Mouse (Mus musculus): ENCODE results near the gene Slc18a3. TPM values are rescaled to one million over a fixed set of nuclear protein-coding genes. Genes with fewer than 3 reads are reported as not detected.

Slc18a3 gene
- polyA plus RNA-seq (2012; fragmentation: generic; extraction: Trizol): not detected
- long read RNA-seq, experiment 1: 0 reads
- long read RNA-seq, experiment 2: 0 reads

DNA sequence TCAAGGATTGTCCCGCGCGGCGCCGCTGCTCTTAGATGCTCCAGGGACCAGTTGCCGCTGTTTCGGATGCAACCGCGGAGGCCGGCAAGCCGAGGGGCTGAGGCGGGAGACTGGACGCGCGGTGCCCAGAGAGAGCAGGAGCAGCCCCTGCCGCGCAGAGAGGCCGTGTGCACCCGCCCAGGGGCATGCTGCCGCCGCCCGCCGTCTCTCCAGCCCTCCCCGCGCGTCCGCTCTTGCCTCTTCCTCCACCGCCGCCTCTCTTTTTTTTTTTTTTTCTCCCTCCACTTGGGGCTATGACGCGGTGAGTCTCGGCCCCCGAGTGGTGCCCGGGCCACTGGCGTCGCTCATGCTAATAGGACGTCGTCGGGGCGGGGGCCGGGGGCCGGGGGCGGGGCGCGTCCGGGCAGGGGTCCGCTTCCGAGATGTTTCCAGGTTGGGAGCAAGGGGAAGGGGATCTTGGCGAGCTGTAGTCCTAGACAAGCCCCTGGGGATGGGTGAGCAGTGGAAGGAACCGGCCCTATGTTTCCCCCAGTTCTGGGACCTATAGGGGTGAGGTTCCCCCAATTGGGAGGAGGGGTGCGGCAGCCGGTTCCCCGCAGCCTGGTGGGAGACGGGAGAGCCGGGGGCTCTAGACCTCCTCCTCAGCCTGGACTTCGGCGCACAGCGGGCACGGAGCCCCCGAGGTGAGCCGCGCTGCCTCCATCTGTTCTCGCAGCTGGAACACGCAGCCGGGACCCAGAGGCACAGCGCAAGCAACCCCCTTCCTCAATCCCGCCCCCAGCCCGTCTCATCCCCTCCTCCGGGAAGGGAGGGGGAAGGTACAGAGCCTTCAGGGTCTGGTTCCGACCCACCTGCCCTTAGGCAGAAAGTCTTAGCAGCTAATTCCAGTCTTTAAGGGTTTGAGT lies at the start of gene Slc18a3:
Gene Slc18a3, minus strand, starts transcription at position 250 of the 905 bp plus-strand sequence.
- Histone ChIP-seq H3K4me3 (ENCODE audit: insufficient read depth, poor library complexity, severe bottlenecking) (no peak within 1 kb of the TSS), H3K79me3 (ENCODE audit: low read depth) (no peaks in the 10 kb centered on the region), H3K79me2 (ENCODE audit: control insufficient read depth, insufficient read depth) (no peaks in the 10 kb centered on the region), H3ac (ENCODE audit: control insufficient read depth, insufficient read length, low read depth) (no peak within 1 kb of the TSS), H3K27me3 (ENCODE audit: control insufficient read depth, insufficient read depth, insufficient read length) (peaks cover 58% of the 10 kb centered on the region), H3K36me3 (ENCODE audit: control insufficient read depth, insufficient read depth) (no peaks in the 10 kb centered on the region)
- TF ChIP-seq USF1 (IDR thresholded peaks at IDR 0.05; ENCODE audit: low read depth): no peak
- no peak for TF ChIP-seq CEBPB (IDR thresholded peaks at IDR 0.05; ENCODE audit: low read depth)
- no peak for TF ChIP-seq FOSL1 (IDR thresholded peaks at IDR 0.05; ENCODE audit: insufficient read depth, low read length, poor library complexity, severe bottlenecking)
- no peak for TF ChIP-seq MAX (IDR thresholded peaks at IDR 0.05)
- TF ChIP-seq MYOD1 (IDR thresholded peaks at IDR 0.05; ENCODE audit: control insufficient read depth, insufficient read length, low read depth): no peak
- no peak for TF ChIP-seq CTCF (IDR thresholded peaks at IDR 0.05; ENCODE audit: control insufficient read depth, insufficient read depth, insufficient read length)
- no peak for TF ChIP-seq MYOG (IDR thresholded peaks at IDR 0.05; ENCODE audit: control insufficient read depth, extremely low read depth, insufficient read length)

DNA sequence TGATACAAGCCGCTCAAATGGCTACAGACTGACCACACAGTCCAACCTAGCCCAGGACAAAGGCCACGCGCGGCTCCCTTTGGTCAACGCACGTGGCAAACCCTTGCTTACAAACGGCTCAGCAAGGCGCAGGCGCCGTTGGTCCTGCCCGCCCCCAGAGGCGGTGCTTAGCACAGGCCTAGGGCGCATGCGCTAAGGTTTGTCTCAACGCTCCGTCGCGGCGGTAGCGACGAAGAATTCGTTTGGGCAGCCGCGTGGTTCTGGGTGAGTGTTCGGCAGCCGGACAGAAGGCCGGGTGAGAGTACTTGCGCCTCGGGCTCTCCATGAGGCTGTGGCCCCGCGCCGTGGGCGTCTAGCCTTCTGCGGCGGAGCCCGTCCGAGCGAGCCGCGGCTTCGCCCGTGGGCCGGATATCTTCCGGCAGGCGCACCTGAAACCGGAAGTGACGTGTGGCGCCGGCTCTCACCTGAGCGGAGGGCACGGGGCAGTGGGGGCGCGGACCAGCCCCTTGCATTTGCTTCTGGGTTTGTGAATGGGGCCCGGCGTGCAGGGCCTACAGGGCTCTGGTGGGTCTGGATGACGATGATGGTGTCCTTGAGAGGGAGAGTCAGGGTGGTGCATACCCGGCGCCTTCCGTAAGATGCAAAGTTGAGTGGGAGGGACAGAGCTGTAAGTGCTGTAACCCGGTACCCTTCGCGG lies 48.8 kb upstream of the Slc18a3 start, which contains the start of gene Ercc6:
Gene Ercc6, plus strand, starts transcription at position 186 of the 697 bp plus-strand sequence.
- Histone ChIP-seq H3K4me3 (ENCODE audit: insufficient read depth, poor library complexity, severe bottlenecking) (peak within 1 kb of the TSS; percentile 68), H3K36me3 (ENCODE audit: control insufficient read depth, insufficient read depth) (peaks cover 36% of the 10 kb centered on the region), H3K27me3 (ENCODE audit: control insufficient read depth, insufficient read depth, insufficient read length) (no peaks in the 10 kb centered on the region), H3ac (ENCODE audit: control insufficient read depth, insufficient read length, low read depth) (peak within 1 kb of the TSS; percentile 73), H3K79me3 (ENCODE audit: low read depth) (peaks cover 40% of the 10 kb centered on the region), H3K79me2 (ENCODE audit: control insufficient read depth, insufficient read depth) (peaks cover 51% of the 10 kb centered on the region)
- no peak for TF ChIP-seq CTCF (IDR thresholded peaks at IDR 0.05; ENCODE audit: control insufficient read depth, insufficient read depth, insufficient read length)
- TF ChIP-seq MYOD1 (IDR thresholded peaks at IDR 0.05; ENCODE audit: control insufficient read depth, insufficient read length, low read depth): no peak
- TF ChIP-seq MYOG (IDR thresholded peaks at IDR 0.05; ENCODE audit: control insufficient read depth, extremely low read depth, insufficient read length): no peak
- peak; percentile 99 for TF ChIP-seq MAX (IDR thresholded peaks at IDR 0.05)
- no peak for TF ChIP-seq USF1 (IDR thresholded peaks at IDR 0.05; ENCODE audit: low read depth)
- TF ChIP-seq CEBPB (IDR thresholded peaks at IDR 0.05; ENCODE audit: low read depth): no peak

DNA sequence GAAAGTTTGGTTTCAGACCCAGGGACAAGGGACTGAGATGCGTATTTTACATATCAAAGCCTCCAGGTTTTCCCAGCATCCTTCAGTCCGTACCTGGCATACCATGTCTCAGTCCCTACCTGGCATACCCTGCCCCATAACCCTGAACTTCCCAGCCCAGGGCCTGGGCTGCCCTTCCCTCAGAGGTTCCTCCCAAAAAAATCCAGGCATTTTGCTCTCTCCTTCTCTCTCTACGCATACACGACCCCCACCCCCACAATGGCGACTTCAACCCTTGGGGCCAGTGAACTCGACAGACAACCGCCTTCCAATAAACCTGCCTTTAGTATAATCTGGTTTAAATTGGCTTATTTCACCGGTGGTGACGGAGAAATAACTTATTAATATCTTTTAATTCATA lies 48.3 kb upstream of the Slc18a3 start:
- TF ChIP-seq MAX (IDR thresholded peaks at IDR 0.05) (no peak), USF1 (IDR thresholded peaks at IDR 0.05; ENCODE audit: low read depth) (no peak)

DNA sequence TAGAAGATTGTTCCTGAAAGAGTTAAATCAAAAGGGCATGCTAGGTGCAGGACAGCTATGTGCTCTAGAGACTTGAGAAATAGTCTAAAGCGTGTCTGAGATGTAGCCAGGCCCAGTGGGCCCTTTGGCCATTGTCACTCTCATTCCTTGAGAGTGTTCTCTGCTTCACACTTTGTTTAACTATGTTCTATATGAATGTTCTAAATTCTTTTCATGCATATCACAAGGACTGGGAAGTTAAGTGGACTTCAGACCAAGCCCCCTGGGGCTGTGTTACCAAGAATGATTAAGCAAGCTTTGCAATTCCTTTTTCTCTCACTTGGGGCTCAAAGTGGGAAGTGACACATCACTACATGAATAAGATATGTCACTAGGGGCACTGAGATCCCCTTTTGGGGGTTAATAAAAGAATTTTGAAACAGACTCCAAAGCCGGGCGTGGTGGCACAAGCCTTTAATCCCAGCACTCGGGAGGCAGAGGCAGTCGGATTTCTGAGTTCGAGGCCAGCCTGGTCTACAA lies 44.9 kb upstream of the Slc18a3 start:
- Histone ChIP-seq H3K79me3 (ENCODE audit: low read depth) (peaks cover 6% of the 10 kb centered on the region), H3K36me3 (ENCODE audit: control insufficient read depth, insufficient read depth) (no peaks in the 10 kb centered on the region), H3K79me2 (ENCODE audit: control insufficient read depth, insufficient read depth) (peaks cover 12% of the 10 kb centered on the region), H3ac (ENCODE audit: control insufficient read depth, insufficient read length, low read depth) (no peak overlapping the region), H3K4me3 (ENCODE audit: insufficient read depth, poor library complexity, severe bottlenecking) (no peak overlapping the region), H3K27me3 (ENCODE audit: control insufficient read depth, insufficient read depth, insufficient read length) (no peaks in the 10 kb centered on the region)
- TF ChIP-seq FOSL1 (IDR thresholded peaks at IDR 0.05; ENCODE audit: insufficient read depth, low read length, poor library complexity, severe bottlenecking) (no peak), MYOD1 (IDR thresholded peaks at IDR 0.05; ENCODE audit: control insufficient read depth, insufficient read length, low read depth) (no peak), MYOG (IDR thresholded peaks at IDR 0.05; ENCODE audit: control insufficient read depth, extremely low read depth, insufficient read length) (no peak), MAX (IDR thresholded peaks at IDR 0.05) (no peak), CEBPB (IDR thresholded peaks at IDR 0.05; ENCODE audit: low read depth) (no peak), USF1 (IDR thresholded peaks at IDR 0.05; ENCODE audit: low read depth) (no peak), CTCF (IDR thresholded peaks at IDR 0.05; ENCODE audit: control insufficient read depth, insufficient read depth, insufficient read length) (no peak)

More for the DNA sequence above, 48.3 kb upstream of the Slc18a3 start:
- Histone ChIP-seq H3ac (ENCODE audit: control insufficient read depth, insufficient read length, low read depth) (no peak overlapping the region), H3K79me3 (ENCODE audit: low read depth) (peaks cover 35% of the 10 kb centered on the region), H3K27me3 (ENCODE audit: control insufficient read depth, insufficient read depth, insufficient read length) (no peaks in the 10 kb centered on the region), H3K4me3 (ENCODE audit: insufficient read depth, poor library complexity, severe bottlenecking) (no peak overlapping the region), H3K79me2 (ENCODE audit: control insufficient read depth, insufficient read depth) (peaks cover 46% of the 10 kb centered on the region), H3K36me3 (ENCODE audit: control insufficient read depth, insufficient read depth) (peaks cover 30% of the 10 kb centered on the region)

DNA sequence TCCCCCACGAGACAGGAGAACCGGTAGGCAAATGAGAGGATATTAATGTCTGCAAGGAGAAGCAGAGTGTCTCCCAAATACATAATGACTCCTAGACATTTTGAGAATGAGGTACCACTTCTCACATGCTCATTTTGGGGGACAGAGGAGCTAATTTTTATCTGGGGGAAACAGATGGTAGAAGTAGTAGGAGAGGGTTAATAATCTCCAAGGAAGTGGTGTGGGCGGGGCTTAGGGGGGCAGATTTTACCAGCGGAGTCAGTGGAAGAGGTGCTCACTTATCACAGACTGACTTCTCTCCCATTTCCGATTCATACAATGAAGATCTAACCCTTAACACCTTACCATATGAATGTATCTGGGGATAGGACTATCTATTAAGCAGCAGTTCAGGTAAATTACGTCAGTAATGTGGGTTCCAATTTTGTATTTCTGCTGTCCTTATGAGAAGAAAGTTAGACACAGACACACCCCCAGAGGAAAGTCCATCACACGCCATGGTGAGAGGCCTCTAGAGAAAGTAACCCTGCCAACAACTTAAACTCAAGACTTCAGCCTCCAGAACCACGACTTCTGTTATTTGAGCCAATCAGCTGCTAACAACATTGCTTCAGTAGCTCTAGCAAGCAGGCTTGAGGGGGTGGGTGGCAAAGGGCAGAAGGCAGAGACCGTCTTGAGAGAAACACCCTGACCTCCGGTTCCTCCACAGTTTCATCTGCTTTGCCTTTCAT lies 43.6 kb upstream of the Slc18a3 start:
- Histone ChIP-seq H3K79me2 (ENCODE audit: control insufficient read depth, insufficient read depth) (no peaks in the 10 kb centered on the region), H3ac (ENCODE audit: control insufficient read depth, insufficient read length, low read depth) (no peak overlapping the region), H3K4me3 (ENCODE audit: insufficient read depth, poor library complexity, severe bottlenecking) (no peak overlapping the region), H3K27me3 (ENCODE audit: control insufficient read depth, insufficient read depth, insufficient read length) (no peaks in the 10 kb centered on the region), H3K36me3 (ENCODE audit: control insufficient read depth, insufficient read depth) (no peaks in the 10 kb centered on the region), H3K79me3 (ENCODE audit: low read depth) (no peaks in the 10 kb centered on the region)
- TF ChIP-seq MYOD1 (IDR thresholded peaks at IDR 0.05; ENCODE audit: control insufficient read depth, insufficient read length, low read depth) (no peak), CTCF (IDR thresholded peaks at IDR 0.05; ENCODE audit: control insufficient read depth, insufficient read depth, insufficient read length) (no peak), FOSL1 (IDR thresholded peaks at IDR 0.05; ENCODE audit: insufficient read depth, low read length, poor library complexity, severe bottlenecking) (no peak), CEBPB (IDR thresholded peaks at IDR 0.05; ENCODE audit: low read depth) (no peak), USF1 (IDR thresholded peaks at IDR 0.05; ENCODE audit: low read depth) (no peak), MYOG (IDR thresholded peaks at IDR 0.05; ENCODE audit: control insufficient read depth, extremely low read depth, insufficient read length) (no peak), MAX (IDR thresholded peaks at IDR 0.05) (no peak)

Data from C2C12 (cell line).